Mouse (Mus musculus): Measurements from ENCODE around the gene Cpsf4. TPM values are rescaled to one million over a fixed set of nuclear protein-coding genes. Genes with fewer than 3 reads are reported as not detected.

Cpsf4 gene
- polyA plus RNA-seq, 1 experiment from 2014 or later = 49.7 TPM

DNA sequence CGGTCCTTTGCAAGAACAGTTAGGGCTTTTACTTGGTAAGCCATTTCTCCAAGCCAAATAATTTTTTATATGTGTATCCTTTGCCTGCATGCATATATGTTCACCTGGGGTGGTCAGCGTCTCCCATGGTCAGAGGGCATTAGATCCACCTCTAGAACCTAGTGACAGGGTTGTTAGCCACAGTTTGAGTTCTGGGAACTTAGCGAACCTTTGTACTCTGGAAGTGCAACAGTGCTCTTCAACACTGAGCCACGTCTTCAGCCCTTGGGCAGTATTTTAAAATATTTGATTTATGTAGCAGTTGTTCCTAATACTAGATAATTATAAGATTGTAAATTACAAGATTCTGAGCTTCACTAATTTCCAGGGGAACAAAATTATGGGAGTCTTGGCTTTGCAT, 63.6 kb downstream of the Cpsf4 start:
- Histone ChIP-seq H3K27me3 (no peaks in the 10 kb centered on the region), H3K27ac (replicated peaks) (peak overlapping the region; percentile 92), H3K9ac (peak overlapping the region; percentile 96), H3K4me2 (peak overlapping the region; percentile 83), H3K4me1 (replicated peaks) (peaks cover 21% of the 10 kb centered on the region), H3K9me3 (no peaks in the 10 kb centered on the region), H3K4me3 (peak overlapping the region; percentile 84), H3K36me3 (peaks cover 20% of the 10 kb centered on the region)
- 87% methylated on average over 4 of the region's 4 CpGs for WGBS
- ATAC-seq (ENCODE audit: low FRiP score, low read depth) = no peak

DNA sequence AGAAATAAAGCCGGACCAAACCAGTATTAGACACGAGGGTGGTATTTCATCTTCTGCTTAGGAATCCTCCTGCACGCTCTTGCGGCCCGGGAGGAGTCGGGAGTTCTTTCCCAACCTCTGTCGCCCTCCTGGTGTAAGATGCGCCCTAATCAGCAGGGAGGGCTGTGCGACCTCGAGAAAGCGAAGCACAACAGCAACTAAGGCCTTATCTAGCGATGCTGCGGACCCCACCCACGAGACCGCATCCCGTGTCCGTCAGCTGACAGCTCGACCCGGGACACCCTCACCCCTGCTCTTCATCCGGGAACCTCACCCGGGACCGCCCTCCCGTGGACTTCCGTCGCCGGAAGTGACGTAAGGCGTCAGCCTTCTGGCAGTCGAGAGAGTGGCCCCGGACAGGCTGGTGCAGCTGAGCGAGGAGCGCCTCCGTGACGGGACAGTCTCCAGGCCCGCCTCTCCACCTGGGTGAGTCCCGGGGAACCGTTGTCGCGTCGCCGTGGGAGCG, 64.4 kb downstream of the Cpsf4 start, which contains the start of gene Zfp655:
TSS of gene Zfp655 (plus strand) at position 349 of the 505 bp plus-strand sequence.
- Histone ChIP-seq H3K9ac (peak within 1 kb of the TSS; percentile 96), H3K4me1 (replicated peaks) (peaks cover 21% of the 10 kb centered on the region), H3K27me3 (no peaks in the 10 kb centered on the region), H3K36me3 (peaks cover 24% of the 10 kb centered on the region), H3K4me2 (peak within 1 kb of the TSS; percentile 83), H3K27ac (replicated peaks) (peak within 1 kb of the TSS; percentile 92), H3K4me3 (peak within 1 kb of the TSS; percentile 84), H3K9me3 (no peaks in the 10 kb centered on the region)
- under 1% methylated on average over 42 of the region's 42 CpGs for WGBS
- peak; percentile 96 for ATAC-seq (ENCODE audit: low FRiP score, low read depth)

Other genes starting within 250 kb of the Cpsf4 start
- gene Smurf1, start 201.4 kb upstream of the Cpsf4 start, polyA plus RNA-seq (2015; fragmentation: Nextera tagmentation; extraction: Ambion mirVana) = 33.9 and 36.0 TPM in 2 replicates
- gene Gm4871, start 134.5 kb upstream of the Cpsf4 start, polyA plus RNA-seq (2015; fragmentation: Nextera tagmentation; extraction: Ambion mirVana) = not detected in 2 replicates
- not detected in 2 replicates for gene 1700018F24Rik, start 124.2 kb upstream of the Cpsf4 start, polyA plus RNA-seq (2015; fragmentation: Nextera tagmentation; extraction: Ambion mirVana)
- 234 and 236 TPM in 2 replicates for gene Arpc1a, start 83.4 kb upstream of the Cpsf4 start, polyA plus RNA-seq (2015; fragmentation: Nextera tagmentation; extraction: Ambion mirVana)
- not detected in 2 replicates for gene Kpna7, start 83.2 kb upstream of the Cpsf4 start, polyA plus RNA-seq (2015; fragmentation: Nextera tagmentation; extraction: Ambion mirVana)
- 73.2 and 88.7 TPM in 2 replicates for gene Arpc1b, start 53.0 kb upstream of the Cpsf4 start, polyA plus RNA-seq (2015; fragmentation: Nextera tagmentation; extraction: Ambion mirVana)
- gene Pdap1, start 27.0 kb upstream of the Cpsf4 start, polyA plus RNA-seq (2015; fragmentation: Nextera tagmentation; extraction: Ambion mirVana) = 114 and 122 TPM in 2 replicates
- gene Bud31, start 26.9 kb upstream of the Cpsf4 start, polyA plus RNA-seq (2015; fragmentation: Nextera tagmentation; extraction: Ambion mirVana) = 172 and 186 TPM in 2 replicates
- gene Ptcd1, start 105 bp upstream of the Cpsf4 start, polyA plus RNA-seq (2015; fragmentation: Nextera tagmentation; extraction: Ambion mirVana) = 19.7 and 22.4 TPM in 2 replicates
- 716 and 780 TPM in 2 replicates for gene Atp5j2, start 24.8 kb downstream of the Cpsf4 start, polyA plus RNA-seq (2015; fragmentation: Nextera tagmentation; extraction: Ambion mirVana)
- 13.1 and 14.4 TPM in 2 replicates for gene Zkscan14, start 34.7 kb downstream of the Cpsf4 start, polyA plus RNA-seq (2015; fragmentation: Nextera tagmentation; extraction: Ambion mirVana)
- 13.8 and 15.3 TPM in 2 replicates for gene Zkscan5, start 37.3 kb downstream of the Cpsf4 start, polyA plus RNA-seq (2015; fragmentation: Nextera tagmentation; extraction: Ambion mirVana)
- gene Zfp655, start 64.5 kb downstream of the Cpsf4 start, polyA plus RNA-seq (2015; fragmentation: Nextera tagmentation; extraction: Ambion mirVana) = 29.0 and 31.6 TPM in 2 replicates
- 0.43 and 0.63 TPM in 2 replicates for gene Zscan25, start 113.3 kb downstream of the Cpsf4 start, polyA plus RNA-seq (2015; fragmentation: Nextera tagmentation; extraction: Ambion mirVana)
- not detected in 2 replicates for gene Cyp3a57, start 178.1 kb downstream of the Cpsf4 start, polyA plus RNA-seq (2015; fragmentation: Nextera tagmentation; extraction: Ambion mirVana)